Mouse (Mus musculus) v-Abl transformed pro-B cells (cell line): ENCODE measurements around the gene Prps1.
"Not testable (repeated sequence)": the region's sequence is repeated elsewhere in the genome, so short reads cannot be mapped to it uniquely, and the experiment has no call there.

Experiments used
- in situ Hi-C, 2 experiments: fragments of 400-800 bp; cut with MboI; formaldehyde crosslinking; loops; one replicate each; pipeline ENCODE4 v1.15.1; 2025; ENCODE audit not compliant: unreplicated experiment in 2 of 2

The Prps1 gene

GRCm38 (mm10) chrX:140494170-140494569 lies 37.8 kb downstream of the Prps1 start:
- in situ Hi-C loops = loop anchor here (5.0 to 25.0 kb wide), 4 partner anchors 58 to 368 kb away; partner anchors contain the start of gene Tsc22d3 (in 1 of the 2)

DNA sequence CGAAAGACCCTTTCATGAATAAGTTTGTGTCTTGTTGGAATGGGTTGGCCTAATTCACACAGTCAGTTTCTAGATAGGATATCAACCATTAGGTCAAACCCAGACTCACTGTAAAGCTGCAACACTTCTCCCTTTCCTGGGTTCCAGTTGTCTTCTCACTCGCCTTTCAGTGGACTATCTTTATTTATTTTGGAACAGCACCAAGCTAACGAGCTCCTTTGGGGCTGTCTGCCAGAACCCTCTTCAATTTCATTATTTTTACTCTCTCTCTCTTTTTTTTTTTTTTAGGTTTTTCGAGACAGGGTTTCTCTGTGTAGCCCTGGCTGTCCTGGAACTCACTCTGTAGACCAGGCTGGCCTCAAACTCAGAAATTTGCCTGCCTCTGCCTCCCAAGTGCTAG lies 42.0 kb downstream of the Prps1 start:
- in situ Hi-C loops = loop anchor here (25.0 kb wide), 2 partner anchors 339 to 364 kb away; no protein-coding TSS in a partner anchor

GRCm38 (mm10) chrX:140500306-140500705 lies 43.9 kb downstream of the Prps1 start:
- in situ Hi-C loops = loop anchor here in 1 of 2 experiments (5.0 kb wide), 2 partner anchors 47 to 97 kb away; no protein-coding TSS in a partner anchor

DNA sequence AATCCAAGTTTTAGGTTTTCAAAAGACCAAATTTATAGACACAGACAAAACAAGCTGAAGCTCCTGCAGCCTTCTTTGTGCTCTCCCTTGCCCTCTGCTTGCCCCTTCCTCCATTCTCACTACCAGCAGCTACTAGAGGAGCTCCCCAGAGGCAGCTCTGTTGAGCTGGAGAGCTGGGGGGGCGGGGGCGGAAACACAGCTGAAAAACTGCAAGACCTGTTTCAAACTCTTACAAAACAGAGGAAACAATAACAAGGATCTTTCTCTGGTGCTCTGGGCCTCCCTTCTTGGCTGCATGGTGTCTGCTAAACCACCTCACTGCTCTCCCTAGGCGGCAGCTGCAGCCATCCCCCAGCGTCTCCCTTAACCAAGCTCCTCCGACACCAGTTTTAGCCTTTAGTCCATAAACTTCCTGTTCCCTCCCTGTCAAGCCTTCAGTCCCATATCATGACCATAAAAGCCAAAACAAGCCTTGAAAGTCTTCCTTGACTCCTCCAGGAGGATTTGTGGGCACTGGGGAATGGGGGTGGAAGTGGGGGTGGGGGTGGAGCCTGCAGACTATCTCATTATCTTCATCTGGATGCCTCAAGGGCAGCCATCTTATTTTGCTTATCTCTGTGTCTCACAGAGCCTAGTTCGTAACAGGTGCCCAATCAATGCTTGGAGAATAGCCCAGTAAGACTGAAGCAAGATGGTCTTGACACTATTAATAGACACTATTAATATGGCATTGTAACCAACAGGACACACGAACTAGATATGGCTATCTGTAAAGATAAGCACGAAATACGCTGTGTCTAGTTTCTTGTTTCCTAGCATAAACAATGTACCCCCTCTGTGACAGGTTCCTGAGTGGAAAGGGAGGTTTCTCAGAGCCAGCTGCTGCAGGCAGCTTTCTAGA lies 45.2 kb downstream of the Prps1 start:
- in situ Hi-C loops = loop anchor here in 1 of 2 experiments (5.0 kb wide), 2 partner anchors 46 to 96 kb away; no protein-coding TSS in a partner anchor

DNA sequence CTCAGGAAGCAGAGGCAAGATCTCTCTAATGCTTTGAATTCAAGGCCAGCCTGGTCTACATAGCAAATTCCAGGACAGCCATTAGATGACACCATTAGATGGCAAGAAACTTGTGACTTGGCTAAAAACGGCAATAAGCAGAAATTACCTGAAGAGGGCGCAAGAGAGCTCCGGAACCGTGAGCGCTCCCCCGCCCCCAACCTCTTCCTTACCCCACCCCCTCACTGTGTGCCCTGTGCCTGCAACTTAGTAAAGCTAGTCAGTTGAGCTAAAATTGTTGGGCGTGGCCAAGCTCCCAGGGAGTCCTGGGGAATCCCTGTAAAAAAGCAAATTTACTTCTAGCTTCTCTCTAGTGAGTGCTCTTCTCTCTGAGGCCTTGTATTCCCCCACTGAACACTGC lies 47.5 kb downstream of the Prps1 start:
- in situ Hi-C loops = loop anchor here in 1 of 2 experiments (5.0 kb wide), 2 partner anchors 43 to 93 kb away; no protein-coding TSS in a partner anchor

- in situ Hi-C loops = no loop called here
These were observed 49.3 kb downstream of the Prps1 start for GRCm38 (mm10) chrX:140505497-140506238.

- in situ Hi-C loops = no loop called here
These were observed 50.2 kb downstream of the Prps1 start for GRCm38 (mm10) chrX:140506436-140507180.

- in situ Hi-C loops = no loop called here
These were observed 51.0 kb downstream of the Prps1 start for GRCm38 (mm10) chrX:140507377-140507776.

DNA sequence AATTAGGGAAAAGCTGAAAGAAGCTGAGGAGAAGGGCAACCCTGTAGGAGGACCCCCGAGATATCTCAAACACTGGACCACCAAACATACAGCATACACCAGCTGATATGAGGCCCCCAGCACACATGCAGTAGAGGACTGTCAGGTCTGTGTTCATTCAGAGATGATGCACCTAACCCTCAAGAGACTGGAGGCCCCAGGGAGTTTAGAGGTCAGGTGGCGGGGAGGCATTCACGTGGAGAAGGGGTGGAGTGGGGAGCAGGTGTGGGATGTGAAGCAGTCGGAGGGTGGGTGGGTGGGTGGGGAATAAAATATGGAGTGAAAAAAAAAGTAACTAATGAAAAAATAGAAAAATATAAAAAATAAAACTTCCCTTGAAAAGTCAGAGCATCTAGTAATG lies 52.4 kb downstream of the Prps1 start:
- in situ Hi-C loops = not testable (repeated sequence)

- in situ Hi-C loops = no loop called here
These were observed 53.4 kb downstream of the Prps1 start for GRCm38 (mm10) chrX:140509817-140510216.

GRCm38 (mm10) chrX:140510696-140511429 lies 54.5 kb downstream of the Prps1 start:
- in situ Hi-C loops = no loop called here

DNA sequence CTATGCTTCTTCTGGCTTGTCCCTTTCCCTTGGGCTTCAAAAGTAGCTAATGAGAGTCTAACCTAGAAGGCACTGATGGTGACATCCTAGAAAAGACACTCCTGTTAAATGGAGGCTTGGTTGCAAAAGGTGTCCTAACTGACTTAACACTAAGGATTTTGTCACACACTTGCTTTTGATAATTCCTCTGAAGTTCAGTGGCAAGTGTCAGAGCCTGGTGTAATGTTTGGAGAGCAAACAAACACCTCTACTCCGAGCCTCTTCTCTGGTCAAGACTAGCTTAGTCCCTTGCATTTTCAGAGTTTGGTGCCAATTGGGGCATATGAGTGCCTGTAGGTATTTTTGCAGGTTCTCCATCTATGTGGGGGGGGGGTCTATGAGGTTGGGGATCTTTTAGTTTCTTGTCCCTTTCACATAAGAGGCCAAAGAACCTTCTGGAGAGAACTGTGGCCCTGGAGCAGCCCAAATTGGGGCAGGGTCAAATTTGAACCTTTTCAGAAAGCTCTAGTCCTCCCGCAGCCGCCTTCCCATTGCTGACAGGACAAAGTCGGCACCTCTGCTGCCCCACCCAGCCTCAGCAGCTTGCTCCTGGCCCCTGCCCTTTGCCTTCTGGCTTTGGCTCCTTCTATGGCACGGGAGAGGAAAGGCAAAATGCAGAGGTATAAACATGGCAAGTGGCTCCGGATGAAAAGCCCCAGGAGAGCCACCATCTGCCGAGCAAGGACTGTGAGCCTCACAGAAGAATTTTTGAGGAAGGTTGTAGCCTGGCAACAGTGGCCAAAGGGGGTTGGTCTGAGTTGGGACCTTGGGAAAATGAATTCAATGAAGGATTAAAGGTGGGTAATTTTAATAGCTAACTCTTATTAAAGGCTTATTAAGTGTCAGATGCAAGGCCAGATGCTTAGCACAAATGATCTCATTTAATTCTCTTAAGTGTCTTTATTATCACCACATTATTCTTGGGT lies 55.6 kb downstream of the Prps1 start:
- in situ Hi-C loops = no loop called here

- in situ Hi-C loops = no loop called here
These were observed 57.0 kb downstream of the Prps1 start for GRCm38 (mm10) chrX:140513379-140513778.

DNA sequence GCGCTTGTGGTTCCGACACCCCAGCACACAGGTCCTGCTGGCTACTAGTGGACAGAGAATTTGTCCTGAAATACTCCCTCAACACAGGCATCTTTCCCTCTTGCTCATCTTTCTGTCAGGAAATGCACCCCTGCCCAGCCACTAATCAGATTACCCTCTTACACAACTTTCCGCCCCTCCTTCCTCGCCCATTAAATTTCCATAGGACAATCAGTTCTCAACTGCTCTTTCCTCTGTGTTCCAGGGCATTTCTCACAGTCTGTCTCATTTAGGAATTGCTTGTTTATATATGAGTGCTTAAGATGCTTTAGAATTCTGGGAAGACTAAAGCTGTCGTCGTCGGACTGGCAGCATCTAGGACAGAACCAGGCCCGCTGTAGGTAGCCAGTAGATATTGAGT lies 61.9 kb downstream of the Prps1 start:
- in situ Hi-C loops = no loop called here

DNA sequence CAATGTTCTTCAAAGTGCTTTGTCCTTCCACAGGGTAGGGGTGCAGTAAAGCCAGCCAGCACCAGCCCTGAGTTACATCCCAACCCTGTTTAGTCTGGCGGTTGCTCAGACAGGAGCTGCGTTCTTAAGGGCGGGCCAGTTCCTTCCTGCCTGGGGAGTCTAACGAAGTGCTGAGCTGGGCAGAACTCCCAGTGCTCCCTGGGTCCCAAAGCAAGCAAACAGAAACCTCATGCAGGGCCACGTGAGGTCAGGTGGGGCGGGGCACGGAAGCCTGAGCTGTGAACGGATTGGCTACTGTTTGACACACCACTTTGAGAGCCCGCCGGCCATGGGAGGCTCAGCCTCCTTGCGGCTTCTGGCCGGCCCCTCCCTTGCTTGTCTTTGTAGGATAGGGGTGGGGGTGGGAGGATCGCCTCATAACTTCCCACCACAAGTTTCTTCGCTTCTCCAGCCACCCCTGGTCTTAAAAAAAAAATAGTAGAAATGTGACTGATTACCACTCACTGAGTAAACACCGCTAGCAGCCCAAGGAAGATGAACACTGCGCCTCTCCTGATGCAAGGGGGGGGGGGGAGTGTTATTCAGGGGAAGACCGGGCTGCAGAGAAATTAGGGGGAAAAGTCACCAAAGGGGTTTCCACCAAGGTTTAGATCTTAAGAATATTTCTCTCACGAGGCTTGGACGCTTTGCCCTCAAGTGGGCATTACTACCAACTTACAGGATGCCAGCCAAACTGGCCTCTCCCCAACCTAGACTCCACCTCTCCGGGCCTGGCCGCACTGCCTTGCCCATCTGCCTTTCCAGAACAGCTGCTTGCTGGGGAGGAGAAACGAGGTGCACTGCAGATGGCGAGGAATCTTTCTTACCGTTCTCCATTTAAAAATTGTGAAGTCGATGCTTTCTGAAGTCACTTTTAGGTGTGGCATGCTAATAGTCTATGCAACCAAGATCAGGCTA lies 64.0 kb downstream of the Prps1 start:
- in situ Hi-C loops = no loop called here

GRCm38 (mm10) chrX:140522071-140522765 lies 65.8 kb downstream of the Prps1 start:
- in situ Hi-C loops = no loop called here

- in situ Hi-C loops = no loop called here
These were observed 67.8 kb downstream of the Prps1 start for GRCm38 (mm10) chrX:140524231-140524630.
